Mouse (Mus musculus): Measurements from ENCODE around the gene Cnnm4.

The Cnnm4 gene

DNA sequence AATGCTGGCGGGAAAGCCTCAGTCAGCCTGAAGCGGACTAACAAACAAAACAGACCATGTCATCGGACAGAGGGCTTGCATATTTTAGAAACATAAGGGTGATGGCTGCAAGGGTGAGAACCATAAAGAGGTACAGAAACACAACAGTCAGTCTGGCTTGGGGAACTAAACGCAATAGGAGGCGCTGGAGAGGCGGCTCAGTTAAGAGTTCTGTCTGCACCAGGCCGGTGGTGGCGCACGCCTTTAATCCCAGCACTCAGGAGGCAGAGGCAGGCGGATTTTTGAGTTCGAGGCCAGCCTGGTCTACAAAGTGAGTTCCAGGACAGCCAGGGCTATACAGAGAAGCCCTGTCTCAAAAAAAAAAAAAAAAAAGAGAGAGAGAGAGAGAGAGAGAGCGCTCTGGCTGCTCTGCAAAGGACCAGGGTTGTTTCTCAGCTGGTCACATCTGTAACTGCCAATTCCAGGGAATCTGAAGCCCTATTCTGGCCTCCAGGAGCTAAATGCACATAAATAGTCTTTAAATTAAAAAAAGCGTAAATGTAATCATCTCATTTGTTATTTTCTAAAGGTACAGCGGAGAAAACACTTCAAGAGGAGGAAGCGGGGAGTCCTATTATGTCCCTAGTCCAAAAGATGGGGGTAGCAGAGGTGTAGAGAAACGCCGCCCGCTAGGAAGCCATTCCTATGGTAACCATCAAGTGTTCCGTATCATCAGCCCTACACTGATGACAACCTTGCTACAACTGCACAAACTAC, 74.6 kb downstream of the Cnnm4 start:
- DNase-seq, result no peak

DNA sequence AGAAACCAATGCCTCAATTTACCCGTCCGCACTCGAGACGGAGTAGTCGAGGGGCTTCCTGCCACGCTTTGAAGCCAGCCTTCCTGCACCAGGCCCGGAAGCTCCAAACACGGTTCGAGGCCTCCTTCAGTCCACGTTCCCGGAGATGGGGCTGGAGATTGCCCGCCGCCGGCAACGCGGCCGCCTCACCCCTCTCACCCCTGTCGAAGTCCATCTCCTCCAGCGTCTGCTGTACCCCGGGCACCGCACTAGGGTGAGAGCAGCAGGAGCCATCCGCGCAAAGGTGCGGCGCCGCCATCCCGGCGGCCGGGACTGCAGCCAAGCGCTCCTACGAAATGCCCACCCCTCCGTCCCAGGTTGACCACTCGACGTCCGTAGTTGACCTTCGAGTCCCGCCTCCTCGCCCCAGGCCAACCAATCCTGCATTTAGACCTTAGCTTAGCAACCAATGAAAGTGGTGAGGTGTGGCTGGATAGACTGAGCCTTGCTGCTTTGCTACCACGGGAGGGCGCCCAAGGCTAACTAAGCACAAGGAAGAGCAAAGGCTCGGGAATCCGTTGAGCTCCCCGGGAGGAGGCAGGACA, 75.6 kb downstream of the Cnnm4 start, which contains the start of gene Ankrd39:
Gene Ankrd39, minus strand, starts transcription at position 558 of the 584 bp plus-strand sequence.
- peak; percentile 99 for DNase-seq

DNA sequence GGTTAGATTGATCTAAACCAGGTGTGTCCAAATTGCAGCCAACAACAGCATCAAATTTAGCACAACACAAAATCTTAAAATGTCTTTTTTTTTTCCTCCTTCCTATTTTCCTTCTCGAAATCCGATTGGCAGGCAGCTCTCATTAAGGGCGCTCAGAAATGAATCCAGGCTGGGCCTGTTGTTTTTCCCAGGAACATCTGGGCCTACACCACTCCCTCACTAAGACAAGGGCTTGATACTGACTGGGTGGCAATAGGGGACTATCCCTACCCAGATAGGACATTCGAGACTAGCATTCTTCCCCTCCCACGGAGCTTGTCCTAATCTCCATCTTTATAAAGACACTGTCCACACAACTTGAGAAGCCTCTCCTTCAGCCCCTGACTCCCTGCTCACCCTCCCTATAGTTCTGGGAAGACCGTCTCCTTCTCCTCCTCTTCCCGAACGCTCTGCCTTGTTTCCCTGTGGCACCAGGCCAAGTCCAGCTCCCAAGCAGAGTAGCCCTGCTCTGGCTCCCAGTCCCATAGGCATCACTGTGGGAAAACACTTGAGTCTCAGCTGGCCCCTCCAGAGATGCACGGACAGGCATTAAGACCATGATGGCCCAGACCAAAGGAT, 76.7 kb downstream of the Cnnm4 start:
- no peak for DNase-seq

DNA sequence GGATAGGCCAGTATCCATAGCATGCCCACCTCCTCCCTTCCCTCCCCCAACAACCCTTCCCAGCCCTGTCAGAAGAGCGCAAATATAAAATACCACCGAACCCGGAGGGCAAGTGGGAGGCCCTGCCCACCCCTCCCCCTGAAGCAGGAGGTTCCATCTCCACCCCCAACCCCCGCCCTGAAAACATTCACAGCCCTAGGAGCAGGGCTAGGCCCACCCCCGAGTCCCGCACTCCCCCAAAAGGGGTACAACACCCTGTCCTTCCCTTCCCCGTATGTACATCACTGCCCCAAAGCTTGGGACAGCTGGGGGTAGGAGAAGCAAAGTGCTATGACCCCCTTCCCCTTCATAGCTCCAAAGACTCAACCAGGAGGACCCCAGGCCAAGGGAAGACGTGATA, 77.4 kb downstream of the Cnnm4 start:
- DNase-seq, result no peak

DNA sequence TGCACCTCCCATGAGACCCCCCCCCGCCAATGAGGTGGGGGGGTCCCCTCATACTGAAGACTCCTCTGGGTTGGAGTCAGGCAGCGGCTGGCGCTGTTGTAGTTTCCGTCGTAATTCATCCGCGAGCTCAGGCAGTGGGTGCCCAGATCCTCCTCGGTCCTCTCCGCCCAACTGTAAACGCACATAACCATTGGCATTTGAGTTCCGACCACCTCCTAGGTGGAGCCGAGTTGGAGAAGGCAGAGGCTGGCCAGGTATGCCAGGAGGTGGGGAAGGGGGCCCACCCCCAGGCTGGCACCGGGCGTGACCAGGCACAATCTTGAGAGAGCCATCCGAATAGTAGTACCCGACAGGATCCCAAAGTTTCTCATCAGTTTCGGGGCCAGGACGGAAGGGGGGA, 78.1 kb downstream of the Cnnm4 start:
- no peak for DNase-seq

DNA sequence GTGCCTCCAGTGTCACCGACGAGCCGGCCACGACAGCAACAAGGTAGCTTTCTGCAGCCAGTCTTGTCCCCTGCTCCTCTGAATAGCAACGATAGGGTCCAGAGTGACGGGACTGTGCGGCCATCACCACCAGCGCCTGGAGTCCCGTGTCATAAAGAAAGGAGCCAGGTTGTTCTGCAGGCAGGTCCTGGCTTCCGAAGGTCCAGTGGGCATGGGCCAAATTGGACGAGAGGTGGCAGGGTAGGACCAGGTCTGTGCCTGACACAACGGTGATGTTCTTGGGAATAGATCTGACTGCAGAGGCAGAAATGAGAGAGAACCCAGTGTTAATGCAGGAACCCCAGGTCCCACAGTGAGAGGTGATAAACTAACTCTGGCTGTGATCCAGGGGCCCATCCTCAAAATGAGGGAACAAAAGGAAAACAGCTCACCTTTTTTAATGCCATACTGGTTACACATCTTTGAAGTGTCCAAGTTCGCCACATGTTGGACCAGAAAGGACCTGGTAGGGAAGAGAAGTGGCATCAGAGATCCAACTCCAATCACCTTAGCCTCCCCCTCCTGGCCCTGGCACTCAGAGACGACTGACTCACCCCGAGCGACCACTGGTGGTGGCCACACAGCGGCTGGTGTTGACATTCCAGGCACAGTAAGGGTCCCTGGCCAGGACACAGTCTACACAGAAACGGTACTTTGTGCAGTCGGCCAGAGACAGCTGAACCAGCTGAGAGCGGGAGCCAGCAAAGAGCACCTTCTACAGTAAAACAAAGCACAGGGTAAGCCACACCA, 78.8 kb downstream of the Cnnm4 start:
- DNase-seq, result no peak

DNA sequence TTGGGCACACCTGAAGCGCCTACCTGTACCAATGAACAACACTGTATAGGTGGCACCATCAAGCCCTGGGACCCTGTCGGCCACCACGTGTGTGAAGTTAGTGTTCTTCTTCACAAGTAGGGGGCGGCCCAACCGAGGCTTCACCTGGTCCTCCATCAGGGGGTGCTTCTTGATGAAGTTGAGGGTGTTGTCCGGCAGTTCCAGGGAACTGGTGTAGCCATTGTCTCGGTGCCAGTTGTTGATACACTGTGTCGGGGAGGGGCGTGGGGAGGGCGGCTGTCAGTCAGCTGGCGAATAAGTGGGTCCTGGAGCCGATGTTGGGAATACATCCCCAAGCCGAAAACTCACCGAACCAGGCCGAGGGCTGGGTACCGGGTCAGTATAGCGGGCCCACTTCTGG, 80.5 kb downstream of the Cnnm4 start:
- no peak for DNase-seq

DNA sequence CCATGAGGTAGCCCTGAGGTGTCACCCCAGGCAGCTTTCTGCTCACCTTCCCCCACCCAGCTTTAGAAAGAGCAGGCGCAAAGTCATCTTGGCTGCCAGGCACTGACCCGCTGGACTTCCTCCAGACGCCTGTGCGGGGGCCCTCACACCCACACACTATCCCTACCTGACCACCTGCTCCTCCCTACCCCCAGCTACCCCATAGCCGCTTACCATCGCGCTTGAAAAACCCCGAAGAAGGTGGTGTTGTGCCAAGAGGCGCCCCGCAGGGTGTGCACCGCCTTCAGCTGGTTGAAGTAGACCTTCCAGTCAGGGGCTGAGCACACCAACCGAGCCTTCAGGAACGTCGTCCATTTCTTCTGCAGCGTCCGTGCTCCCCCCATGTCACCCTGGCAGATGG, 81.1 kb downstream of the Cnnm4 start:
- DNase-seq, result no peak

DNA sequence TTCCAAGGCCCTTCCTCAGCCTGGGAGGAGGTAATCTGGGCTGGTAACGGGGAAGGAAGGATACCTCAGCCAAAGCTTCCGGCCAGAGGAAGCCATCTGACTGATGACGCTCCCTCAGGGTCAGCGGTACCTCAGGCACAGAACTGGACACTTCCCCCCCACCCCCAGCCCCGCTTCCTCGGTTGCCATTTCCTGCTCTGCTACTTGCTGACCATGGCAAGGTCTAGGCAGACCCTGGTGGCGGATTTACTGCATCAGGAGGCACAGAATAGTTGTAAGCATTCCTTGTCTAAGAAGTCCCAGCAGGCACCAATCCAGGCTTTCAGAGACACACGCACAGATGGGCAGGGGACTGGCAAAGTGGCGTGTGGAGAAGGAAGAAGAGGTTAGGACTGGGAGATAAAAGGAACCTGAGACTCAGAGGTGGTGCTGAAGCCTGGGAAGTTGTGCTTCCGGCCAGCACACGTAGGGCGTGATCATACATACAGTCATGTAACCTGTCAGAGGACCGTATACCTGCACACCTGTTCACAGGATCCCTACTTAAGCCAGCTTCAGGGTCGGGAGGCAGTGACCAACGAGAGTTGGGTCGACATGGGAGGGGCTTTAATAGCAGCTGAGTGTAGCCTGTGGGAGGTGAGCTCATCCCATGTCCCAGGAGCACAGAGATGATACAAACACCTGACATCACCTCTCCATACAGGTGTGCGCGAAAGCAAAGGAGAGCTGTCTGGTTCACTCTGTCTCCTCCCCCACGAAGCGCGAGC, 83.4 kb downstream of the Cnnm4 start:
- DNase-seq, result peak; percentile 59

DNA sequence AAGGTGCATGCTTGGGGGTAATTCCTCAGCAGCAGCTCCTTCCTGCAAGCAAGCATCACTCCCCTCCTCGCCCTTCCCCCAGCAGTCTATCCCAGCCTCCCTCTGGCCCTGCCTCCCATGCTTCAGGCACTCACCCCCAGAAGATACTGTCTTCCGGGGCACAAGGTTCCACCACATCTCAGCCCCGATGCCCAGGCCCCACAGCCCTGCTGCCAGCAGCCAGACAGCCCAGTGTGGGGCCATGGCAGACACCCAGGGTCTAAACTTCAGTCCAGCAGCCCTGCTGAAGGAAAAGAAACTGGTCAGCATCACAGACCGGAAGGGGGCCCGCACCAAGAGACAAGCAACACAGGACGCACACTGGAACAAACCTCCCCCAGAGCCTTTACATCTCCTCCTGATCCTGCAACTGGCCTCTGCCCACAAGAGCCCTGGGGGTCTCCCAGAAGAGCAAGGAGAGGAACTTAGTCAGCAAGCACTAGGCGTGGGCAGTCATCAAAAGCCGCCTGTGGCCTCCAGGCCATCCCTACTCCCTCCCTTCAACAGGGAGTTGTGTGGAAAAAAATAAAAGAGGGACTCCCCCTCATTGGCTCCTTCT, 84.5 kb downstream of the Cnnm4 start:
- no peak for DNase-seq

DNA sequence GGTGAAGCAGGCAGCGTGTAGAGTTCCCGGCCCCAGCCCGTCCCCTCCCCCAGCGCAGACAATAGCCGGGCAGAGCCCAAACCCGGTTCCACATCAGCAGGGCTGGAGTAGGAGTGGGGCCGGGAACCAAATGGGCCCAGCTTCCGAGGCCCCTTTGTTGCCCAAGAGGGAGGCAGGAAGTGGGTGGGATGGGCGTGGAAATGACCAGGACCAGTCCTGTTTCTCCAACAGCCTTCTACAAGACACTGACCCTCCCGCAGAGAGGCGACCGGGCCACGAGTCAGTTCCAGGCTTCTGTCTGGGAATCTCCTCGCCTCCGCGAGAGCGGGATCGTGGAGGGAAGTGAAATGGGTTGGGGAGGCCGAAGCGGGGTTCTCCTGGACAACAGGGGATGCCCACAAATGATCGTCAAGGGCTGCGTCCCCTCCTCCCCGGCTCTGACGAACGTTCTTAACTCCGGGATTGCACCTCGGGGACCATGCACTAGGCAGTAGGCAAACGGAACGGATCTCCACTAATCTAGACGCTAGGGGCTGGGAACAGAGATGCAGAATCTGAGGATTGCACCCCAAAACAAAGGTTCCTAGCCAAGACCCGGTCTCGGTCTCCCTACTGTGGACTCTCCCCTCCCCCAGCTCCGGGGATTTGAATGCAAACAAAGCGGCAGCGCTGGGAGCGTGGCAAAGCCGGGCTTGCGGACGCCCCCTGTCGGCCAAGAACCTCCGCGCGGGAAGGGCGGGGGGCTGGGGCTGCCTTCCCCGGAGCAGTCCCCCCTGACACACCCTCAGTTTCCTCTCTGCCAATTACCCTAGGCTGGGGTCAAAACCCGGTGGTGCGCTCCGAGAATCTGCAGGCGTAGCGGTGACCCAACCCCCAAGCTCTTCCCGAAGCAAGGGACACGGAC, 85.4 kb downstream of the Cnnm4 start:
- DNase-seq, result peak; percentile 84

DNA sequence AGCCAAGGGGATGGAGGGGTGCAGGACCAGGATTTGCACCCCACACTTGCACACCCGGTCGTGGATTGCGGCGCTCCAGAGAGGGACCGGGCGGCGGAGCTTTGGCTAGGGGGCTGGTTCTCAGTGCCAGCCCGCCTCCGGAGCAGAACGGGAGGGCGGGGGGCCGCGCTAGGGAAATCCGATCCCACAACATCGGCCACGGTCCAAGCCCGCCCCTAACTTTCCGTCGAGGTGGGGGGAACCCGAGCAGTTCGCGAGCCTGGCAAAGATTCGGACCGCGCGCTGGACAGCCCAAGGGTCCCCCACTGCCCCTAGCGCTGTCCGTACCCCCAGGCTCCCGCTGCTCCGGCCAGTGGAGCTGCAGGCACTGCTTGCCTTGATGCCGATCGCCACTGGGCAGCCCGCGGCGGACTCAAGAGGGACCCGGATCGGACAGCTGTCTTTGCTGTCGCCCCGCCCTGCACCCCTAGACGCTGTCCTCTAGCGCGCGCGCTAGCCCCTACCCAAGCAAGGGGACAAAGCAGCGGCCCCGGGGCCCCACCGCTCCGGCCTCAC, 86.1 kb downstream of the Cnnm4 start:
- DNase-seq, result peak; percentile 71
